Mouse (Mus musculus) cerebellum, postnatal 4 days (tissue): ENCODE data around the gene Ercc5.

Experiments used
- DNase-seq, 2 experiments: peaks; one replicate each; pipeline ENCODE4 v3.0.0; 2022; ENCODE audit warnings: low spot score in 2 of 2, mixed read lengths in 1 of 2

The Ercc5 gene

DNA sequence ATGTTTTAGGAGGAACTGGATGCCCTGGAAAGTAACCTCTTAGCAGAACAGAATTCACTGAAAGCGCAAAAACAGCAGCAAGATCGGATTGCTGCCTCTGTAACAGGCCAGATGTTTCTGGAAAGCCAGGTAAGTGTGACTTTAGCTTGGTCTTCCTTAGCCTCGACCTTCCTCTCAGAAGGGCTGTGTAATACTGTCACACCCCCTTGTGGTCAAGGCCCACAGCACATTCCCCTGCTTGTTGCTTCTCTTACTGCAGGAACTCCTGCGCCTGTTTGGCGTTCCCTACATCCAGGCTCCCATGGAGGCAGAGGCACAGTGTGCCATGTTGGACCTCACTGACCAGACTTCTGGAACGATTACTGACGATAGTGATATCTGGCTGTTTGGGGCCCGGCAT, 26.4 kb downstream of the Ercc5 start:
- no peak for DNase-seq

DNA sequence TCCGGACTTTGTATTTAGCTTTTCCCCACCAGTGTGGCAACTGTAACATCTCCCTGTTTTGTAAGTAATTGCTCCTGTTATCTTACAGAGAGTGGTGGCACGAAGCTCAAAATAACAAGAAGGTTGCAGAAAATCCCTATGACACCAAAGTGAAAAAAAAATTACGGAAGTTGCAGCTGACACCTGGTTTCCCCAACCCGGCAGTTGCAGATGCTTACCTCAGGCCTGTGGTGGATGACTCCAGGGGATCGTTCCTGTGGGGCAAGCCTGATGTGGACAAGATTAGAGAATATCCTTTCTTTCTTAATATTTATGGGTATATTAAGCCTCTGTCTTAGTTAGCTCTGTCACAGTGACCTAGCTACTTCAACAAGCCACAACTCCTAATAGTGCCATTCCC, 30.5 kb downstream of the Ercc5 start:
- no peak for DNase-seq

DNA sequence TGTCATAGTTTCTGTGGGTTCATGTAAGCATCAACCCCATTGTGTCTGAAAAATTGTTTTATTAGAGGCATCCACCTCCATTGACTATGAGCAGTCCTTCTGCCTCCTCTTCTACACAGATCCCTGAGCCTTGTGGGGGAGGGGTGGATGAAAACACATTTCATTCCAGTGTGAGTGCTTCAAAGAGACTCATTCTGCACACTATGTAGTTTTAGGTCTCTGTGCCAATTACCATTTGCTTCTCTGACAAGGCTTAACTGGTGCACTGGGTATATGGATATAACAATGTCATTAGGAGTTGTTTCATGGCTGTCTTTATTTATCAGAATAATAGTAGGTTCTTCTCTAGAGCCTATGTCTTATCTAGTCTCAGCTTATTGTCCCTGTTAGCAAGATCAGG, 38.9 kb downstream of the Ercc5 start:
- no peak for DNase-seq

DNA sequence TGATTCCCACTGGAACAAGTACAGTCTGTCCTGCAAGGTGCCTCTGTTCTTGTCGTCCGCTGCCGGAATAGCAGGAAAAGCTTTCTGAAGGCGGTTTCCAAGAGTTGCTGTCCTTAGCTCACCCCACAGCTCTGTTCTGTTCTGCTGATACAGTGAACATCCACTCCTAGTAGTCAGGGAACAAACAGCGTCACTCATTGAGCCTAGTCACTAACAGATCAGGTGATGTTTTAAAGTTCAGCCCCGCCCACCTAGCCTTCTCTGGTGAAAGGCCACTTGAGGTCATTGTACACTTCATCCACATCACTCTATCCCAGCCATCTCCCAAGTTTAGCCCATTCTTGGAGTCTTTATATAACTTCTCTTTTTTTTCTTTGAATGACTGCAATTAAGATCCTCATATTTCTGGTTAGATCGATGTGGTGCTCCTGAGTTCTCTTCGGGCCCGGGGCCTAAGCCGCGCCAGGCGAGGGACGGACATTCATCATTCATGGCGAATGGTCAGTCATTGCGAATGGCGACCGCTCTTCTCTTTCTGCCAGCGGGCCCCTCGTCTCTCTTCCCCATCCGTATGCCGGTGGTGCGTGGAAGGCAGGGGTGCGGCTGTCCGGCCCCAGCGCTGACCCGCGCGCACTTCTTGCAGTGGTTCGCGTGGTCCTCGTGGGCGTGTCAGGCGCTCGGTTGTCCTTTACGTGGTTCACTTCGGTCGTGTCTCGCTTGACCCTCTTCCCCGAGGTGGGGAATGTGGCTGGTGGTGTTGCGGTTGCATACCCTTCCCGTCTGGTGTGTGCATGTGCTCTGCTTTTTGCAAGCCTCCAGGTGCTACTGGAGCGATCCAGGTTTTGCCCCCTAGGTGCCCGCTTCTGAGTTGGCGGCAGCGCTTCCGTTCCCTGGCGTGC, 51.0 kb downstream of the Ercc5 start:
- peak in 1 of 2 experiments; percentile 13 for DNase-seq

DNA sequence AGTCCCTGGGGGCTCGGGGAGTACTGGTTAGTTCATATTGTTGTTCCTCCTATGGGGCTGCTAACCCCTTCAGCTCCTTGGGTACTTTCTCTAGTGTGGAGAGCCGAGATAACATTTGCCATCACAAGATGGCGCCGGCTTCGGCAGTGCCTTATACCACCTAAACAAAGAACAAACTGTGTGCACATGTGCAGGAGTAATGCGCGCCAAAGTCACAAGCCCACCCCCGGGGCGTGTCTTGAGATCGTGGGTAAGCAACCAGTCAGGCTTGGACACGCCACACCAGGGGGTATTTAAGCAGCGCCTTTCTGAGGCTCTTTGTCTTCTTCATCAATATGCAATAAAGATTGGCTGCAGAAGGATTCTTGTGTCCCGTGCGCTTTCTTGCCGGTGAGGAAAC, 55.3 kb downstream of the Ercc5 start:
- DNase-seq = no peak

DNA sequence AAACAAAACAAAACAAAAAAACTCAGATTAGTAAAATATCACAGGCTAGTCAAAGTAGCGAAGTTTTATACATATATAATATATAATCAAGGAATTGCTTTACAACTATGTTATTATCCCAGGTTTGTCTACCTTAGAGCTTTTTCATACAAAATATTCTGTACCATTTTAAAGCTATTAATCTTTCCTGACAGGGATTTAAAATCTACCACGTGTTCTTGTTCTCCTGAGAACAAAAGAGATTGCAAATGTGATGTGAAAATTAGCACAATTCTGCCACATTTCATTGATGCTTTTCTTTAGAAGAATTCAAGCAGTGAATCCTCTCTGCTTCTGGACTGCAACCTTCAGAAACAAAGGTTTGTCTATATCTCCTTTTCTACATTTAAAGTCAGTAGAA, 66.9 kb downstream of the Ercc5 start:
- DNase-seq = no peak

DNA sequence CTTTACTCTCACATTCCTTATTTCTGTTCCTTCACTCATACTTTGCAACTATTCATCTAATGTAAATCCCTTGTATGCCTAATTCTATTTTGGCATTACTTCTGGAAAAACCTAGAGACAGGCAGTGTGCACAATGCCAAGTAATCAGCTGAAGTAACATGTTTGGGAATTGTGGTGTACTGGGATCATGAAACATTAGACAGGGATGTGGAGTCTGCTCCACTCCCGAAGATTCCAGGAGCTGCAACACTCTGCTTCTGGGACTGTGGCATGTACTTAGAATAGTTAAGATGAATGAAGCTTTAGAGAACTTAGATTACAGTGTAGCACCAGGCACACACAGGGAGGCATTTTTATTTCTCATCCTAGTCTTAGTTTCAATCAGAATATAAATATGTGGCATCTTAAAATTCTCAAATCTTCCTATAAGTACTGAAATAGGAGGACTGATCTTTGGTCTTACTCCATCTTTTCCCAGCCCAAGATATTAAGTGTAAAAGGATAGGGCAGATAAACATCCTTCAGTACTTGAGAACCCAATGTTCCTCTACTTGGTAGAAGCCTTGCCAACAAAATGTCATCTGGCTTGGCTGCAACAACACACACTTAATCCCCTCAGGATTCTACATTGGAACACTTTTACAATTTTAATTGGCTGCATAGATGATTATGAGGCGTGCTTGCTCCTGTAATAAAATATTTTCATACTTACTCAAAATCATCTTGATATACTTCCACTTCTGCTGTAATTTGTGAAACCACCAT, 69.0 kb downstream of the Ercc5 start:
- no peak for DNase-seq

DNA sequence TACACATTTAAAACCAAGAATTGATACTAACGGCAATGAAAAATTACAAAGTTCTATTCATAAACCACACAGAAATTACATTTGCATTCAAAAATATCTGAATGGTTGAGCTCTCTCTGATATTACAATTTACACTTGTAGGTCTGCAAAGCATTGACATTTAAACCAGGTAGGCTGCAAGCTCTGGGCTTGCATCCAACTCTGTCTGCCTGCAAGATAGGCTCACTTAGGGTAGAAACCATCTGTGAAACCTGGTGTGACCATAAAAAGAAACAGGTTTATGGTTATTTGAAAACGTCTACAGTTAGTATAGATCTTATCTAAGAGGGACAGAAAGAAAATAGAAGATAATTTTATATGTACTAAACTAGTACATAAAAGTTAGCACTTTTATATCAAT, 69.6 kb downstream of the Ercc5 start:
- no peak for DNase-seq

DNA sequence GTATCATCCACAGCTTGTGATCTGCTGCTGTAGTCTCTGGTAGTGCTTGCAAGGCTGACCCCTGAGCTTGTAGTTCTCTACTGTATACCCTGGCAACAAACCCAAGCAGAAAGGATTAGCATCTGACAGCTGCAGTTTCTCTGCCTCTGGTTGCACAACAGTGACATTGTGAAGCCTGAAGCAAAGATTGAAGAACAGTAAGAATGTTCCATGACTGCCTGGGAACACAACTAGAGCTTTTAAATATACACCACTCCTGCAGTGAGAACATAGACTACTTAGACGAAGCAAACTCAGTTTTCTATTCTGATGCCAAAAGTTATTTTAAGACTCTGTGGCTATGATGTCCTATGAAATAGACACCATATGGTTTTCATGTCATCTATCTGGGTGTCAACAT, 71.3 kb downstream of the Ercc5 start, which contains the start of gene Mettl21e:
TSS of gene Mettl21e (minus strand) at position 86 of the 400 bp plus-strand sequence.
- DNase-seq = no peak

DNA sequence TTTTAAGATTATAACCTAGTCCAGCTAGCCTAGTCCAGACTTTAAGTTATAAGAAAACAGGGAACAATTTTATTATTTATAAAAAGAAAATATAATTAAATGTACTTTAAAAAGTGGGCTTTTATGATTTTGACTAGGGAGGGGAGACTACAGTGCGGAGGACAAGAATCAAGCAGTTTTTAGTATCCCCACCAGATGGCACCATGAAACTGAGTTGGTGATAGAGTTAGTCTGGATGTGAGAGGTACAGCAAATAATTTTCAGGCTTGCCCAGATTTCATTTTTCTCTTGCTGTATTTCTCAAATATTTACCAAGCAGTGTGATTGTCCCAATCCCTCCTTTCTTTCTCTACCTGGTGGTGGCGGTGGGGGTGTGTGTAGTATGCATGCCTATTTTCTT, 81.5 kb downstream of the Ercc5 start:
- DNase-seq = peak in 1 of 2 experiments; percentile 46
